Mouse (Mus musculus): ENCODE results near the gene Mtx2. TPM values are rescaled to one million over a fixed set of nuclear protein-coding genes. Genes with fewer than 3 reads are reported as not detected.

Gene Mtx2
- polyA plus RNA-seq, 1 experiment from 2014 or later: 131 TPM

GRCm38 (mm10) chr2:74874043-74874442 is 48.4 kb downstream of the Mtx2 start:
- H3K4me3 ChIP-seq: no peak overlapping the region
- no peak overlapping the region for H3K9ac ChIP-seq
- no peak overlapping the region for H3K4me2 ChIP-seq (replicated peaks)
- WGBS: 95% methylated on average over 9 of the region's 9 CpGs
- no peaks in the 10 kb centered on the region for H3K4me1 ChIP-seq
- H3K9me3 ChIP-seq (replicated peaks): no peaks in the 10 kb centered on the region
- no peak overlapping the region for H3K27ac ChIP-seq
- no peaks in the 10 kb centered on the region for H3K27me3 ChIP-seq
- H3K36me3 ChIP-seq: peaks cover 13% of the 10 kb centered on the region
- ATAC-seq (ENCODE audit: low FRiP score): no peak

GRCm38 (mm10) chr2:74884357-74884756 is 58.8 kb downstream of the Mtx2 start:
- Histone ChIP-seq H3K9me3 (replicated peaks) (no peaks in the 10 kb centered on the region), H3K4me3 (no peak overlapping the region), H3K27me3 (no peaks in the 10 kb centered on the region), H3K4me1 (no peaks in the 10 kb centered on the region), H3K27ac (peak overlapping the region; percentile 60), H3K9ac (no peak overlapping the region), H3K36me3 (no peaks in the 10 kb centered on the region), H3K4me2 (replicated peaks) (no peak overlapping the region)
- 82% methylated on average over 9 of the region's 9 CpGs for WGBS
- peak; percentile 67 for ATAC-seq (ENCODE audit: low FRiP score)

GRCm38 (mm10) chr2:74891868-74892267 is 66.3 kb downstream of the Mtx2 start:
- 78% methylated on average over 5 of the region's 5 CpGs for WGBS
- H3K4me2 ChIP-seq (replicated peaks): no peak overlapping the region
- H3K36me3 ChIP-seq: no peaks in the 10 kb centered on the region

GRCm38 (mm10) chr2:74892881-74893615 is 67.4 kb downstream of the Mtx2 start:
- Histone ChIP-seq H3K27me3 (no peaks in the 10 kb centered on the region), H3K4me1 (no peaks in the 10 kb centered on the region), H3K4me2 (replicated peaks) (no peak overlapping the region), H3K4me3 (no peak overlapping the region), H3K9ac (no peak overlapping the region), H3K27ac (no peak overlapping the region), H3K36me3 (no peaks in the 10 kb centered on the region), H3K9me3 (replicated peaks) (no peaks in the 10 kb centered on the region)
- ATAC-seq (ENCODE audit: low FRiP score): no peak
- WGBS: 58% methylated on average over 7 of the region's 7 CpGs

More at GRCm38 (mm10) chr2:74891868-74892267, 66.3 kb downstream of the Mtx2 start:
- Histone ChIP-seq H3K4me1 (no peaks in the 10 kb centered on the region), H3K27ac (no peak overlapping the region), H3K4me3 (no peak overlapping the region), H3K9me3 (replicated peaks) (no peaks in the 10 kb centered on the region), H3K9ac (no peak overlapping the region), H3K27me3 (no peaks in the 10 kb centered on the region)
- no peak for ATAC-seq (ENCODE audit: low FRiP score)

GRCm38 (mm10) chr2:74894061-74894460 is 68.5 kb downstream of the Mtx2 start:
- Histone ChIP-seq H3K27ac (no peak overlapping the region), H3K27me3 (no peaks in the 10 kb centered on the region), H3K4me3 (no peak overlapping the region), H3K36me3 (no peaks in the 10 kb centered on the region), H3K9me3 (replicated peaks) (no peaks in the 10 kb centered on the region), H3K4me1 (no peaks in the 10 kb centered on the region), H3K4me2 (replicated peaks) (no peak overlapping the region), H3K9ac (no peak overlapping the region)
- 69% methylated on average over 2 of the region's 2 CpGs for WGBS
- ATAC-seq (ENCODE audit: low FRiP score): no peak

GRCm38 (mm10) chr2:74899973-74900372 is 74.4 kb downstream of the Mtx2 start:
- no peak overlapping the region for H3K4me3 ChIP-seq
- no peak overlapping the region for H3K27ac ChIP-seq
- no peak overlapping the region for H3K9ac ChIP-seq
- no peak overlapping the region for H3K4me2 ChIP-seq (replicated peaks)
- H3K4me1 ChIP-seq: peaks cover 9% of the 10 kb centered on the region; the same call in 1 of the 2 replicates
- 0 out of 2 replicates have a peak, but pooled peaks have one; percentile 32 for ATAC-seq (ENCODE audit: low FRiP score)
- H3K36me3 ChIP-seq: no peaks in the 10 kb centered on the region
- no peaks in the 10 kb centered on the region for H3K27me3 ChIP-seq
- H3K9me3 ChIP-seq (replicated peaks): no peaks in the 10 kb centered on the region
- WGBS: 26% methylated on average over 5 of the region's 5 CpGs

- 39% methylated on average over 3 of the region's 3 CpGs for WGBS
- no peaks in the 10 kb centered on the region for H3K36me3 ChIP-seq
These were observed 76.2 kb downstream of the Mtx2 start for GRCm38 (mm10) chr2:74901764-74902295.

GRCm38 (mm10) chr2:74907368-74908291 is 82.0 kb downstream of the Mtx2 start:
- H3K4me1 ChIP-seq: no peaks in the 10 kb centered on the region
- no peak overlapping the region for H3K4me3 ChIP-seq
- no peaks in the 10 kb centered on the region for H3K36me3 ChIP-seq
- no peaks in the 10 kb centered on the region for H3K27me3 ChIP-seq
- no peaks in the 10 kb centered on the region for H3K9me3 ChIP-seq (replicated peaks)
- ATAC-seq (ENCODE audit: low FRiP score): no peak
- no peak overlapping the region for H3K4me2 ChIP-seq (replicated peaks)
- H3K27ac ChIP-seq: no peak overlapping the region
- 79% methylated on average over 19 of the region's 19 CpGs for WGBS
- no peak overlapping the region for H3K9ac ChIP-seq

More at GRCm38 (mm10) chr2:74901764-74902295, 76.2 kb downstream of the Mtx2 start:
- Histone ChIP-seq H3K4me3 (no peak overlapping the region), H3K9me3 (replicated peaks) (no peaks in the 10 kb centered on the region), H3K27ac (no peak overlapping the region), H3K4me2 (replicated peaks) (no peak overlapping the region), H3K27me3 (no peaks in the 10 kb centered on the region), H3K4me1 (peaks cover 9% of the 10 kb centered on the region; the same call in 1 of the 2 replicates), H3K9ac (no peak overlapping the region)
- no peak for ATAC-seq (ENCODE audit: low FRiP score)

- H3K9ac ChIP-seq: no peak overlapping the region
- H3K4me3 ChIP-seq: no peak overlapping the region
- H3K36me3 ChIP-seq: no peaks in the 10 kb centered on the region
- no peaks in the 10 kb centered on the region for H3K4me1 ChIP-seq
- no peak overlapping the region for H3K27ac ChIP-seq
- H3K27me3 ChIP-seq: no peaks in the 10 kb centered on the region
- H3K4me2 ChIP-seq (replicated peaks): no peak overlapping the region
- H3K9me3 ChIP-seq (replicated peaks): no peaks in the 10 kb centered on the region
- ATAC-seq (ENCODE audit: low FRiP score): no peak
- 83% methylated on average over 7 of the region's 7 CpGs for WGBS
These were observed 86.4 kb downstream of the Mtx2 start for GRCm38 (mm10) chr2:74912031-74912430.

- Histone ChIP-seq H3K4me1 (0 out of 2 replicates have a peak, but pooled peaks cover 3% of the 10 kb centered on the region), H3K9ac (no peak overlapping the region), H3K4me3 (no peak overlapping the region), H3K9me3 (replicated peaks) (no peaks in the 10 kb centered on the region), H3K27ac (no peak overlapping the region), H3K27me3 (no peaks in the 10 kb centered on the region), H3K4me2 (replicated peaks) (no peak overlapping the region), H3K36me3 (no peaks in the 10 kb centered on the region)
- WGBS: 71% methylated on average over 9 of the region's 9 CpGs
- ATAC-seq (ENCODE audit: low FRiP score): no peak
These were observed 92.4 kb downstream of the Mtx2 start for GRCm38 (mm10) chr2:74917880-74918537.

GRCm38 (mm10) chr2:74925968-74926814 is 100.6 kb downstream of the Mtx2 start:
- no peak for ATAC-seq (ENCODE audit: low FRiP score)
- Histone ChIP-seq H3K27me3 (no peaks in the 10 kb centered on the region), H3K4me1 (peaks cover 4% of the 10 kb centered on the region; the same call in 1 of the 2 replicates), H3K27ac (no peak overlapping the region), H3K4me3 (no peak overlapping the region), H3K4me2 (replicated peaks) (no peak overlapping the region), H3K9ac (no peak overlapping the region), H3K36me3 (no peaks in the 10 kb centered on the region), H3K9me3 (replicated peaks) (no peaks in the 10 kb centered on the region)
- 75% methylated on average over 22 of the region's 22 CpGs for WGBS

Measured in hindbrain, embryonic 12.5 days (tissue).